Mouse (Mus musculus) kidney, embryonic 14.5 days (tissue): ENCODE results near the gene Ankrd44. TPM values are rescaled to one million over a fixed set of nuclear protein-coding genes. Genes with fewer than 3 reads are reported as not detected.

Experiments
- ATAC-seq: fragments of 200-750 bp; cut with Nextera tagmentation; 2 replicates; pipeline ENCODE4 v1.8.0; 2017; ENCODE audit warnings: moderate number of reproducible peaks, mild to moderate bottlenecking, moderate TSS enrichment, moderate library complexity; ENCODE audit not compliant: low FRiP score, low TSS enrichment
- H3K27ac ChIP-seq: fragments of 300-500 bp; sonication (generic); 2 replicates; pipeline ENCODE4 v1.5.1; 2014; ENCODE audit warnings: low read depth, mild to moderate bottlenecking, low read length, moderate library complexity, mixed read lengths
- H3K27me3 ChIP-seq: fragments of 300-500 bp; sonication (generic); 2 replicates; pipeline ENCODE4 v1.6.1; 2014; ENCODE audit warnings: mild to moderate bottlenecking, low read length; ENCODE audit not compliant: control insufficient read depth, insufficient read depth
- H3K36me3 ChIP-seq: fragments of 300-500 bp; sonication (generic); 2 replicates; pipeline ENCODE4 v1.6.1; 2014; ENCODE audit warnings: low read length, mixed read lengths; ENCODE audit not compliant: control insufficient read depth, insufficient read depth
- H3K4me1 ChIP-seq: fragments of 300-500 bp; sonication (generic); 2 replicates; pipeline ENCODE4 v1.6.1; 2014; ENCODE audit warnings: low read length, mixed read lengths; ENCODE audit not compliant: control insufficient read depth, insufficient read depth
- H3K4me2 ChIP-seq: fragments of 300-500 bp; sonication (generic); replicated peaks from 2 replicates; pipeline ENCODE4 v1.6.1; 2014; ENCODE audit warnings: low read depth, mild to moderate bottlenecking, low read length
- H3K4me3 ChIP-seq: fragments of 300-500 bp; sonication (generic); 2 replicates; pipeline ENCODE4 v1.5.1; 2014; ENCODE audit warnings: mild to moderate bottlenecking, low read length
- H3K9ac ChIP-seq: fragments of 300-500 bp; sonication (generic); 2 replicates; pipeline ENCODE4 v1.6.1; 2014; ENCODE audit warnings: low read depth, mild to moderate bottlenecking, low read length, moderate library complexity
- H3K9me3 ChIP-seq: fragments of 300-500 bp; sonication (generic); 2 replicates; pipeline ENCODE4 v1.6.1; 2016; ENCODE audit warnings: low read length; ENCODE audit not compliant: control insufficient read depth
- WGBS: fragments of 180-500 bp; shearing (Covaris S2); extraction: QIAGEN DNeasy Blood & Tissue Kit; methylation state at CpG from one replicate; pipeline ENCODE4 v1.1.7; 2014; 5-methylcytosine and 5-hydroxymethylcytosine counted together
- polyA plus RNA-seq: library from polyadenylated mRNA; unstranded; fragments of >200 nt; fragmentation: Nextera tagmentation; extraction: Ambion mirVana; gene quantifications from 2 replicates; pipeline ENCODE4 v1.2.1, GENCODE M21; 2014

Ankrd44 gene
- polyA plus RNA-seq, 1 experiment from 2014 or later, result 9.0 TPM

GRCm38 (mm10) chr1:54759841-54760240 lies 166.3 kb downstream of the Ankrd44 start:
- Histone ChIP-seq H3K4me1 (no peaks in the 10 kb centered on the region), H3K4me2 (no peak overlapping the region), H3K27me3 (no peaks in the 10 kb centered on the region), H3K9ac (no peak overlapping the region), H3K27ac (no peak overlapping the region), H3K4me3 (no peak overlapping the region), H3K36me3 (no peaks in the 10 kb centered on the region), H3K9me3 (no peaks in the 10 kb centered on the region)
- ATAC-seq, result no peak

- H3K9me3 ChIP-seq, result no peaks in the 10 kb centered on the region
- H3K36me3 ChIP-seq, result no peaks in the 10 kb centered on the region
- no peak overlapping the region for H3K4me3 ChIP-seq
- H3K27ac ChIP-seq, result no peak overlapping the region
- no peak overlapping the region for H3K4me2 ChIP-seq
- no peak overlapping the region for H3K9ac ChIP-seq
- no peaks in the 10 kb centered on the region for H3K4me1 ChIP-seq
- H3K27me3 ChIP-seq, result no peaks in the 10 kb centered on the region
- WGBS, result 88% methylated on average over 3 of the region's 3 CpGs
- no peak for ATAC-seq
Observed at GRCm38 (mm10) chr1:54757291-54757690, 168.9 kb downstream of the Ankrd44 start.

DNA sequence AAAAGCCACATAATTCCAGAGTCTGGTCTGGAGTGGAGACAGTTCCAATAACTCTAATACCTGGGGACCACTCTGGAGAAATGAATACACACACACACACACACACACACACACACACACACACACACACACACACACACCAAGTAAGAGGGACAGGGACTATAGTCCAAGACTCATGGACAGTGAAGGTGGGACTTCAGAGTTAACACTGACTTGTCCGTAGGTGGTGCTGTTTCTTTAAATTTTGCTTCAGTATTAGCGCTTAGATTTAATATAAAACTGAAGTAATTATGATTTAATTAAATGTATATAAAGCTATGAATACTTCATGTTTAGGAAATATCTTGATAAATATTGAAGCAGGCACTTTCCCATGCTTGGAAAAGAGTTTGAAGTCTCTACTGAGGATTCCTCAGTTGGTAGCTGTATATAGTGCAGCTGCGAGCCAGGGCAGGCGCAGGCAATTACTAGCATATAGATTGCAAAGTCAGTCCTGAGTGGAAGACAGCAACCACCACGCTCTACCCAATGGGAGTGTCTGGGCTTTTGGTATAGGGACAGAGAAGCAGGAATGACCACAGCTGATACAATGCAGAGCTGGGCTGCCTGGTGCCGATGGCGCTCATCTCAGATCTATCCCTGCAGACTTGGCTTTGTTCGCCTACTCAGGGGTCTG lies 170.4 kb downstream of the Ankrd44 start:
- Histone ChIP-seq H3K9me3 (no peaks in the 10 kb centered on the region), H3K9ac (no peak overlapping the region), H3K4me1 (no peaks in the 10 kb centered on the region), H3K4me2 (no peak overlapping the region), H3K36me3 (no peaks in the 10 kb centered on the region), H3K4me3 (no peak overlapping the region), H3K27ac (no peak overlapping the region), H3K27me3 (no peaks in the 10 kb centered on the region)
- ATAC-seq, result no peak
- WGBS, result 84% methylated on average over 8 of the region's 8 CpGs

GRCm38 (mm10) chr1:54749961-54750360 lies 176.2 kb downstream of the Ankrd44 start:
- ATAC-seq, result no peak
- H3K27me3 ChIP-seq, result no peaks in the 10 kb centered on the region
- no peaks in the 10 kb centered on the region for H3K36me3 ChIP-seq
- H3K4me1 ChIP-seq, result no peaks in the 10 kb centered on the region
- no peak overlapping the region for H3K4me2 ChIP-seq
- no peak overlapping the region for H3K27ac ChIP-seq
- H3K9ac ChIP-seq, result no peak overlapping the region
- WGBS, result 55% methylated on average over 1 of the region's 1 CpGs
- no peaks in the 10 kb centered on the region for H3K9me3 ChIP-seq
- H3K4me3 ChIP-seq, result no peak overlapping the region

DNA sequence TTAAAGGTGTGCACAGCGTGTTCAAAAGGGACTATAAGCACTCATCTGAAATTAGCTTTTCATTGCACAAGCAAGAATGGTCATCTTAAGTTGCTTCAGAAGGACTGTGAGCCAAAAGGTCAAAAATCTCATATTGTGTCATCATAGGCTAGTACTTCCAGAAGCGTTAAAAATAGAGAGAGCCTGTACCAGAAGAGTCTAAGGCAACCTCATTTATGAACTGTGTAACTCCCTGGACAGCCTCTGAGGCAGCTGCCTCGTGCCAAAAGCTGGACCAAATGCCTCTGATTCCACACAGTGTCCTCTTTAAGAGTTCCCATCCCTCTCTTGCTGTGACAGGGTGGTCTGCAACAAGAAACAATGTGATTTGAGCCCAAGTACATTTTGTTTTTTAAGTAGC lies 176.7 kb downstream of the Ankrd44 start:
- H3K27me3 ChIP-seq, result no peaks in the 10 kb centered on the region
- no peaks in the 10 kb centered on the region for H3K9me3 ChIP-seq
- H3K4me2 ChIP-seq, result no peak overlapping the region
- H3K9ac ChIP-seq, result no peak overlapping the region
- no peak overlapping the region for H3K27ac ChIP-seq
- ATAC-seq, result no peak
- no peaks in the 10 kb centered on the region for H3K4me1 ChIP-seq
- H3K4me3 ChIP-seq, result no peak overlapping the region
- no peaks in the 10 kb centered on the region for H3K36me3 ChIP-seq
- 72% methylated on average over 3 of the region's 3 CpGs for WGBS

DNA sequence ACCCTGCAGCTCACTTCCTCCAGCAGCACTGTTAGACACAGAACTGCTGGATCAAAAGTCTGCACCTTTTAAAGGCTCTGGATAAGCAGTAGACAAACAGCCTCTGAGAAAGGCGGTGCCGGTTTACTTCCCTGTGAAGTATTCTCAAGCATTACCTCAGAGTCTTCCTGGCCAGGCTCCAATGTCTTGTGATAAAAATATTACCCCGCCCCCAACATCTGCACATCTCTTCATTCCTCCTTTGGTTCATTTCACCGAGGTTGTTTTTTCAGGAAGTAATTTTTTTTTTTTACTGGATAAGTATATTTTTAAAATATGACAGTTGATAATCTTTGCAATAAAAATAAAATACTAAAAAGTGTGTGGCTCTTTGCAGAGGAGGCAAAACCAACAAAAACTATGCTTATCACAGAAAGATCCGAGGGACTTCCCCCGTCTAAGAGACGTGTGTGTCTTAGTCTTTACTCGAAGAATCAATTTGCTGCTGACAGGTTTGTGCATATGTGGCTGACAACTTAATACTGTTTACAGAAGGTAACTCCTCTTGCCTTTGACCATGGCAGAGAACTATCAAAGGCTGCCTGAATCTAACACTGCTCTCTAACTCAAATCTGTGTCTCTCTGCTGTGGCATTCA lies 178.3 kb downstream of the Ankrd44 start:
- 35% methylated on average over 8 of the region's 8 CpGs for whole genome bisulfite sequencing
- no peak for ATAC-seq

DNA sequence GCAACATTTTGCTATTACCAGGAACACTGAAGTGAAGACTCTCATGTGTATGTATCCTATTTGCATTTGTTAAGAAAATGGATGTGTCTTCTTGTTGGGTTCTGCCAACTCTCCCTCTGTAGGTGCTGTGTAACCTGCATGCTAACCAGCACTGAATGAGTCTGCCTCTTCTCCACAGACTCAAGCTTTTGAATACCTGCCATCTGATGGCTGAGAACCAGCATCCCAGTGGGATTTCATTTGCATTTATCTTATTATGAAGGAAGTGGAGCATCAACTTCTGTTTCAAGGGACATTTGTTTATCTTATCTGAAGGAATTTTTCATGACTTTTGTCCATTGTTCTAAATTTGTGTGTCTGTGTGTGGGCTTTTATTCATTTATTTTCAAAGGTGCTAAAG lies 180.5 kb downstream of the Ankrd44 start:
- H3K9me3 ChIP-seq, result no peaks in the 10 kb centered on the region
- H3K27me3 ChIP-seq, result no peaks in the 10 kb centered on the region
- H3K4me3 ChIP-seq, result no peak overlapping the region
- H3K36me3 ChIP-seq, result no peaks in the 10 kb centered on the region
- no peaks in the 10 kb centered on the region for H3K4me1 ChIP-seq
- no peak overlapping the region for H3K9ac ChIP-seq
- ATAC-seq, result no peak
- H3K27ac ChIP-seq, result no peak overlapping the region
- no peak overlapping the region for H3K4me2 ChIP-seq

More for the DNA sequence above, 178.3 kb downstream of the Ankrd44 start:
- Histone ChIP-seq H3K27me3 (no peaks in the 10 kb centered on the region), H3K4me2 (no peak overlapping the region), H3K9me3 (no peaks in the 10 kb centered on the region), H3K4me1 (no peaks in the 10 kb centered on the region), H3K4me3 (no peak overlapping the region), H3K36me3 (no peaks in the 10 kb centered on the region), H3K9ac (no peak overlapping the region), H3K27ac (no peak overlapping the region)

GRCm38 (mm10) chr1:54744171-54744570 lies 182.0 kb downstream of the Ankrd44 start:
- H3K27me3 ChIP-seq, result no peaks in the 10 kb centered on the region
- no peak overlapping the region for H3K9ac ChIP-seq
- no peak overlapping the region for H3K4me2 ChIP-seq
- no peaks in the 10 kb centered on the region for H3K9me3 ChIP-seq
- no peaks in the 10 kb centered on the region for H3K36me3 ChIP-seq
- WGBS, result 87% methylated on average over 5 of the region's 5 CpGs
- no peak overlapping the region for H3K27ac ChIP-seq
- no peak overlapping the region for H3K4me3 ChIP-seq
- no peak for ATAC-seq
- H3K4me1 ChIP-seq, result no peaks in the 10 kb centered on the region

DNA sequence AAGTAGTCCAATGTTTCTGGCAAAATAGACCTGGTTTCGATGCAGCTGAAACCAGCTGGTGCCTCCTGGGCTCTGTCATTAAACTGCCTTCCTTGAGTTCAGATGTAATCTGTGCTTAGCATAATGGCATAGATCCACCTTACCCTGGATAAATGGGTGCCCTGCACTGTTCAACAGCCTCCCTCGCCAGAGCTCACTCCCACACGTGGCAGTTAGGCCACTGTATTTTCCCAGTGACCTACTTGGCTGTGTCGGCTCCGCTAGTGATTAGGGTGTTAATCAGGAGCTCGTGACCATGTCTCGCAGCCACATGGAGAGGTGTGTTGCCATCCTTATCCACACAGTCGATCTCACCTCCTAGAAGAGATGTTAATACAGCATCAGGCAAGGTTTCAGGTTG lies 183.1 kb downstream of the Ankrd44 start:
- H3K9me3 ChIP-seq, result no peaks in the 10 kb centered on the region
- no peak overlapping the region for H3K4me3 ChIP-seq
- H3K4me2 ChIP-seq, result no peak overlapping the region
- H3K4me1 ChIP-seq, result no peaks in the 10 kb centered on the region
- H3K36me3 ChIP-seq, result no peaks in the 10 kb centered on the region
- no peak overlapping the region for H3K9ac ChIP-seq
- no peak overlapping the region for H3K27ac ChIP-seq
- WGBS, result 61% methylated on average over 8 of the region's 8 CpGs
- ATAC-seq, result no peak
- H3K27me3 ChIP-seq, result no peaks in the 10 kb centered on the region
